Mouse (Mus musculus) olfactory bulb, adult 2 months (tissue): ENCODE measurements around the gene Tlcd1. TPM values are rescaled to one million over a fixed set of nuclear protein-coding genes. Genes with fewer than 3 reads are reported as not detected.
A peak's percentile ranks its signal among the peaks of the same experiment; 100 is the strongest.

Experiments
- H3K27ac ChIP-seq: fragments of 200-500 bp; 2 replicates; pipeline ENCODE4 v1.5.1; 2012; ENCODE audit warnings: low read depth, low read length; ENCODE audit not compliant: insufficient read depth
- H3K4me1 ChIP-seq: fragments of 200-500 bp; 2 replicates; pipeline ENCODE4 v1.6.1; 2012; ENCODE audit warnings: low read length; ENCODE audit not compliant: control insufficient read depth, insufficient read depth
- H3K4me3 ChIP-seq: fragments of 200-500 bp; 2 replicates; pipeline ENCODE4 v1.5.1; 2012; ENCODE audit warnings: mild to moderate bottlenecking, low read depth, low read length, moderate library complexity; ENCODE audit not compliant: insufficient read depth
- CTCF ChIP-seq: fragments of 200-500 bp; IDR thresholded peaks from 2 replicates; pipeline ENCODE4 v1.5.1; 2012; ENCODE audit warnings: low read depth, mild to moderate bottlenecking, low read length, moderate library complexity; ENCODE audit not compliant: insufficient read depth
- POLR2A ChIP-seq: fragments of 200-500 bp; IDR thresholded peaks from 2 replicates; pipeline ENCODE4 v1.6.1; 2012; ENCODE audit warnings: mild to moderate bottlenecking, low read depth, low read length, moderate library complexity; ENCODE audit not compliant: insufficient read depth
- WGBS: fragments of 180-500 bp; shearing (Covaris S2); methylation state at CpG from one replicate; pipeline ENCODE4 v1.1.7; 2018; 5-methylcytosine and 5-hydroxymethylcytosine counted together
- polyA plus RNA-seq: library from polyadenylated mRNA; stranded (reverse); fragments of >200 nt; gene quantifications from 2 replicates; pipeline ENCODE4 v1.2.4, GENCODE M21; 2012; ENCODE audit warnings: low replicate concordance; ENCODE audit not compliant: missing spikeins, insufficient read depth, insufficient read length

The Tlcd1 gene
- polyA plus RNA-seq, 1 experiment, result not detected

DNA sequence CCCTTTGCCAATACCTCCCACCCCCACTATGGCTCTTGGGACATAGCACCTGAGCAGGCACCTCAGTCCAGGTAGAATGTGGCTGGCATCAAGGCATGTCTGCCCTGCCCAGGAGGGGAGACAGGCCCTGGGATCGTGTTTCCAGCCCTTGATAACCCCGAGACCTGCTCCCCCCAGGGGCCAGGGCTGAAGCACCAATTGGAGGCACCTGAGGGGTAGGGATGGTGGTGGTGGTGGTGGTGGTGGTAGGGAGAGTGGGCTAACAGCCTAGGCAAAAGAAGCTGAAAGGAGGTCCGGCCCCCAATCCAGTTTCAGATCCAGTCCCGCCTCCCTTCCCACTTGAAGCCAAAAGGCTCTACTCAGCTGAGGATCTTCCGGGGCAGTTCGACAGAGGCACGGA, 17.0 kb upstream of the Tlcd1 start:
- 81% methylated on average over 7 of the region's 7 CpGs for WGBS
- no peak overlapping the region for H3K4me3 ChIP-seq
- no peak for TF ChIP-seq CTCF
- no peak overlapping the region for H3K27ac ChIP-seq
- H3K4me1 ChIP-seq, result peaks cover 25% of the 10 kb centered on the region

DNA sequence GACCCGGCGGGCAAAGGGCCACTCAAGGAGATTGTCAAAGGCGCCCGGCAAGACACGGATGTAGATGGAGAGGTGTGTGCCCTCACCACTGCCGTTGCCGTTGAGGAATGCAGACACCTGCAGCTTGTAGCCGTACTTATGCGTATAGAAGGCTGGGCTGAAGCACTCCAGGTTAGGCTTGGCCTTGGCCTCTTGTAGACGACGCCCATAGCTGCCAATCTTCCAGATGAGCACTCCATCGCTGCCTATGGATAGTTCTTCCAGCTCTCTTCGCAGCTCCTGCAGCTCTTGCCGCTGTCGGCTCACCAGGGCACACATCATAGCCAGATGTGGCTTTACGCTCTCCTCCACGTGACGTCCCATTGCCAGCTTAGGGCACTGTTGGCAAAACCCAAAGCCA, 16.3 kb upstream of the Tlcd1 start:
- Histone ChIP-seq H3K4me1 (peaks cover 29% of the 10 kb centered on the region), H3K4me3 (no peak overlapping the region), H3K27ac (no peak overlapping the region)
- TF ChIP-seq CTCF (no peak), POLR2A (no peak)
- WGBS, result 90% methylated on average over 18 of the region's 18 CpGs

DNA sequence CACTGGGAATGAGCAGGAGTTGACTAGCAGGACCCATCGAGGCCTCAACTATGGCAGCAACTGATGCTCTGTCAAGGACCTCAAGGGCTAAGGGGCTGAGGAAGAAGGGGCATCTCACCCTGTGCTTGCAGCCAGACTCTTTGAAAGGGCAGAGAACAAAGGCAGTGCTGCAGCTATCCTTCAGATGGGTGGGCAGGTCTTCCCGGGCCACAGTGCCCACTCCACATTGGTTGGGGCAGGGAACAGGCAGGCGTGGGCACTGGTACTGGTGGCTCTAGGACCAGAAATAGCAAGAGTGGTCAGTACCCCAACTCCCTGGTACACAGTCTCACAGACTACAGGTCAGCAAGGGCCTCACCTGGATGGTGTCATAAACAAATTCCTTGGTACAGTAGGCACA, 15.8 kb upstream of the Tlcd1 start:
- H3K4me1 ChIP-seq, result peaks cover 32% of the 10 kb centered on the region
- no peak overlapping the region for H3K4me3 ChIP-seq
- no peak for TF ChIP-seq POLR2A
- no peak for TF ChIP-seq CTCF
- 83% methylated on average over 3 of the region's 3 CpGs for WGBS
- no peak overlapping the region for H3K27ac ChIP-seq

DNA sequence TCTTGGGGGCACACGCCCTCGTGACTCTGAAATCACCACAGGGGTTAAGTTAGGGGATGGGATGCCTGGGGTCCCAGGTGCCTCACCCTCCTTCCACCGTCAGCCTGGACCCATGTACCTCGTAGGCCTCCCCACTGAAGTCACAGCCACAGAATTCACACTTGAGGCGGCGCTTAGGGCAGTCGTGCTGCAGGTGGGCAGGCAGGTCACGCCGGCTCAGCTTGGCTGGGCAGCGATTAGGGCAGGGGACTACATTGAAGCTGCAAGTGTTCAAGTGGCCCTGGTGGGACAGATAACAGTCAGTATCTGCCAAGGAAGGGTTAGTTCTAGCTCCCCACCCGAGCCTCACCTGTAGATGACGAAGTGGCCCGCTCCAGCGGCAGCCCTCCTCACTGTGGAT, 15.3 kb upstream of the Tlcd1 start:
- no peak overlapping the region for H3K4me3 ChIP-seq
- no peak overlapping the region for H3K27ac ChIP-seq
- WGBS, result 89% methylated on average over 14 of the region's 14 CpGs
- H3K4me1 ChIP-seq, result peaks cover 35% of the 10 kb centered on the region
- TF ChIP-seq CTCF (no peak), POLR2A (no peak)

DNA sequence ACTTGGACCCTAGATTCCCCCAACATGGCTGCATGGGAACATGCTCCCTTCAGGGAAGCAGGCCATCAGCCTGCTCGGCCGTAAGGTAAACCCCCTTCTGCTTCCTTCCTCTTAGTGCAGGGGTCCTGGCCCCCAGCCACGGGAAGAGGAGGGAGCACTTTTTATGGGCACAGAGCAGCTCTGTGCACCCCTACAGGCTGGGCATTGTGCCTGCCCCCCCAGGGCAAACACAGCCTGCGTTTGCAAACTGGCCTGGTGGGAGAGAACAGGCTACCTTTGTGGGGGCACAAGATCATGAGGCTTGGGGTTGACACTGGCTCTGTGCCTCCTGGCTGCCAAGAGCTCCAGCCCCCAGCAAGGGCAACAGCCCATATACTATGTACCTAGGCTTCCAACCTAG, 14.5 kb upstream of the Tlcd1 start:
- 33% methylated on average over 4 of the region's 4 CpGs for WGBS
- Histone ChIP-seq H3K4me1 (peaks cover 35% of the 10 kb centered on the region), H3K4me3 (no peak overlapping the region), H3K27ac (no peak overlapping the region)
- TF ChIP-seq CTCF, result no peak
- TF ChIP-seq POLR2A, result no peak

DNA sequence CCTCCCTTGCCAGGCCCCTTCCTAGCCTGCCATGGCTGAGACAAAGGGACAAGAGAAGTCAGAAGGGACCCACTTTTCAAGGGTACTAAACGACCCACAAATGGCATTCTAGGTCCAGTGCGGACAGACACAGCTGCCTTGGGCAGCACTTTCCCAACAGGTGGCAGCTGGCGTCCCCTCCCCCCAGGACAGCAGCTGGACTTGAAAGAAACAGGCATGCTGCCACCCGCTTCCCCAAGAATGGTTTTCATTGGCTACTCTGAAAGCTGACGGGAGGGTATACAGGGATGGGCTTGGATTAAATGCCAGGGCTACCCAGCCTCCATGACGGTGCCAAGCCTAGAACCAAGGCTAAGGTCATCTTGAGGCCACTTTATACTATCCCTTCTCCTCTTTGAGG, 14.0 kb upstream of the Tlcd1 start:
- peaks cover 35% of the 10 kb centered on the region for H3K4me1 ChIP-seq
- WGBS, result 34% methylated on average over 6 of the region's 6 CpGs
- no peak for TF ChIP-seq CTCF
- TF ChIP-seq POLR2A, result no peak
- no peak overlapping the region for H3K4me3 ChIP-seq
- H3K27ac ChIP-seq, result no peak overlapping the region

DNA sequence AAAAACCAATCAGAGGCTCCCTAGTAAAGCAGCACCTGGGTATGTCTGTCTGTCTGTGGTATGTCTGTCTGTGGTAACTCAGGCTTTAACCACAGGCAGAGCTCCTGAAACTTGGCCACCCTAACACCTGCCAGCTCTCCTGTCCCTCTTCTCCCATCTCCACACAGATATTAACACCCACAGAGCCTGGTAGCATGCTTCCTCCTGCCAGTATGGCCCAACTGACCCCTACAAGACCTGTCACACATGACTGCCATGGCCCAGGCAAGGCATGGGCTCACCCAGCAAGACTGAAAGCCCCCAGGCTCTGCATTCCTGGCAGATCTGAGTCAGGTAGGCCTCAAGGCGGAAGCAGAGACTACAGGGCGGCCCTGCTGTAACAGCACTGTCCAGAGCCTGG, 13.5 kb upstream of the Tlcd1 start:
- peaks cover 35% of the 10 kb centered on the region for H3K4me1 ChIP-seq
- H3K27ac ChIP-seq, result no peak overlapping the region
- H3K4me3 ChIP-seq, result no peak overlapping the region
- 78% methylated on average over 2 of the region's 2 CpGs for WGBS
- TF ChIP-seq CTCF, result no peak
- no peak for TF ChIP-seq POLR2A

DNA sequence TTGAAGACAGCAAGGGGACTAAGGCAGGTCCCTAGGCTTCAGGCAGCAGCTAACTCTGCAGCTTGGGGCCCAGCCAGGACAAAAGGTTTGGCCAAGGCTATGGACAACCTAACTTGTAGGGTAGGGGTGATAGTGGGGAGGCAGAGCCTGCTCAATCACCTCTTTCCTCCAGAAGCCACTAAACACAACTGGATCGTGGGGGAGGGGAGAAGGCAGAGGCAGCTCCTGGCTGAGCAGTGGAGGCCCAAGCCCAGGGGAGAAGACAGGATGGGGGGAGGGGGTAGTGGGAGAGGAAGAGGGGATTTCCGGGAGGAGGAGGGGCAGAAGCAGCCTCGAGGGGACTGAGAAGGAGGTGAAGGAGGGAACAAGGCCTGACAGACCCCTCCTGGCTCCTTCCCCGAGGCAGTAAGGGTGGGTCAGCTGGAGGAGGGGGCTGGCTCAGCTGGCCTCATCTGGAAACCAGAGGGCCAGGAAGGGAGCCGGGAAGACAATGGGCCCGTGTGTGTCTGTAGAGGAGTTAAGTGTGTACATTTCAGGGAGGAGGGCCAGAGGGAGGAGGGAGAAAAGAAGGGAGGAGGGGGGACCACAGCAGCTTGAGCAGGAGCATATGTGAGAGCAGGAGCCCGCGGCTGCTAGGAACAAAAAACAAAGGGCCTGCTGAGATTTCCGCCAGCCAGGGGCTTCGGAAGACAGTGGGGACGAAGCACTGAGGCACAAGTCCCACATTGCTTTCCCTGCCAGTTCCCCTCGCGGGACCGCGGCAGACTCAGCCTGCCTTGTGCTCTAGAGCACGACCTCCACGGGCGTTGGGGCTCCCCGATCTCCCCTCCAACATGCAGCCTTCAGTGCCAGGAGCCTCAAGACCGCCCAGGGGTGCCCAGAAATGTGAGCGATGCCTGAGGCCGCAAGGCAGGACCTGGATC, 12.6 kb upstream of the Tlcd1 start:
- Histone ChIP-seq H3K27ac (peak overlapping the region; percentile 65), H3K4me3 (peak overlapping the region; percentile 78), H3K4me1 (peaks cover 35% of the 10 kb centered on the region)
- no peak for TF ChIP-seq CTCF
- TF ChIP-seq POLR2A, result no peak
- WGBS, result 3% methylated on average over 22 of the region's 22 CpGs

DNA sequence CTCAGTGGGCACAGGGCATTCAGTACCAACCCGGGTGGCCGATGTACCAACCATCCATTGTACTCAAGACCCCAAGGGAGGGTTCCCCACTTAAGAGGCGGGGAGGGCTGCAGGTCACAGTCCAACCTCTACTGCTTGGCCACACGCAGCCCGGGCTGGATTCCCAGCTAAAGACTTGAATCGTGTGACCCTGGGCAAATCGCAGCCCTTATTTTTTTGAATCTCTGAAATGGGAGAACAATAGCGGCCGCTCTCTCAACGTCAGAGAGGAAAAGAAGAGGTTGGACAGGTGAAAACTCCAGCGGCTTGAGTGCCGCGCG, 11.9 kb upstream of the Tlcd1 start:
- Histone ChIP-seq H3K27ac (peak overlapping the region; percentile 65), H3K4me3 (peak overlapping the region; percentile 78), H3K4me1 (peaks cover 33% of the 10 kb centered on the region)
- TF ChIP-seq CTCF (no peak), POLR2A (no peak)
- 2% methylated on average over 14 of the region's 14 CpGs for WGBS
